18 mouse cellular contexts compared by ENCODE assay signal in genomic region chr8:93958402-93958801, GRCm38 (mm10). TPM values are rescaled to one million over a fixed set of nuclear protein-coding genes. Genes with fewer than 3 reads are reported as not detected.
DNase-seq lines count a peak whose midpoint lies in the region; TF ChIP-seq lines count a peak whose summit lies in the region.
"Had no signal": no experiment of that assay in that cellular context is flagged by ENCODE, and none has a peak within 500 bp of the region (broad histone marks: within the 10 kb centered on the region; RNA-seq: fewer than 3 reads in every experiment).

No protein-coding gene starts in this region.

- H3K4me3 ChIP-seq in liver, adult 2 months (ENCODE audit: insufficient read depth, low read depth, low read length) = no peak overlapping the region
- H3K4me3 ChIP-seq: liver, embryonic 12.5 days; midbrain, embryonic 10.5 days; myocyte; neural tube, embryonic 15.5 days had no signal

- H3K79me2 ChIP-seq in liver, adult 2 months (ENCODE audit: control insufficient read depth, insufficient read depth, low read length) = no peaks in the 10 kb centered on the region

- no peaks in the 10 kb centered on the region for H3K36me3 ChIP-seq in liver, adult 2 months (ENCODE audit: control insufficient read depth, insufficient read depth, low read length)
- H3K36me3 ChIP-seq: liver, embryonic 12.5 days had no signal

- no peaks in the 10 kb centered on the region for H3K27me3 ChIP-seq in liver, adult 2 months (ENCODE audit: control insufficient read depth, insufficient read depth, low read length)
- H3K27me3 ChIP-seq: liver, embryonic 12.5 days; neural tube, embryonic 15.5 days had no signal

- 67% methylated on average over 9 of the region's 9 CpGs for WGBS in liver, adult 2 months

- H3K27ac ChIP-seq in liver, adult 2 months (replicated peaks; ENCODE audit: insufficient read depth, low read depth, low read length) = no peak overlapping the region
- H3K27ac ChIP-seq: liver, embryonic 12.5 days; midbrain, embryonic 10.5 days; neural tube, embryonic 15.5 days had no signal

- H3K9ac ChIP-seq in liver, adult 2 months (ENCODE audit: low read depth, low read length) = no peak overlapping the region
- H3K9ac ChIP-seq: liver, embryonic 12.5 days; lung, embryonic 14.5 days; neural tube, embryonic 15.5 days had no signal

- TF ChIP-seq CTCF in liver, adult 2 months (IDR thresholded peaks at IDR 0.05; ENCODE audit: low read depth, low read length) = no peak

- no peaks in the 10 kb centered on the region for H3K4me1 ChIP-seq in liver, adult 2 months (ENCODE audit: control insufficient read depth, insufficient read depth, low read length)
- H3K4me1 ChIP-seq: liver, embryonic 12.5 days; midbrain, embryonic 10.5 days; neural tube, embryonic 15.5 days had no signal

- peak; percentile 38 to 42 for DNase-seq in heart, adult 18-20 months
- no peak for DNase-seq in heart, adult 11 months
- peak; percentile 60 for DNase-seq in kidney, adult 11 months
- DNase-seq in kidney, postnatal 10 days = no peak
- peak; percentile 62 for DNase-seq in liver, adult 2 months (ENCODE audit: extremely low read depth, low read depth, low spot score)
- no peak for DNase-seq in liver
- DNase-seq in embryo, embryonic 10 days (ENCODE audit: low spot score) = no peak
- DNase-seq: adrenal gland, postnatal 36 days; cerebellum, postnatal 25 days; gastrocnemius, postnatal 10 days; left cerebral cortex, postnatal 4 days; lung, embryonic 14.5 days; lung, postnatal 4 days; thymus, postnatal 36 days had no signal

- TF ChIP-seq POLR2A in liver, adult 2 months (IDR thresholded peaks at IDR 0.05; ENCODE audit: extremely low read depth, insufficient read depth, low read length) = no peak

RNA-seq across cellular contexts. Expression of gene Amfr, which starts 54.2 kb away (rescaled TPM):
- total RNA-seq in heart, adult 18-20 months (2021) = 100 to 1,000 TPM; 130 to 155 TPM
- 239 and 281 TPM in 2 replicates for total RNA-seq in liver, adult 2 months (2014; rRNA removed)
- 263 and 284 TPM in 2 replicates for polyA plus RNA-seq in liver, adult 2 months (2012; rRNA removed)

Comparison
In these comparisons a context has a peak if more than half of its experiments do, and no peak if none do; other contexts are left out.
1. DNase-seq: peak in heart, adult 18-20 months (2 of 2), kidney, adult 11 months (single experiment) and liver, adult 2 months (single experiment); none in heart, adult 11 months (single experiment), kidney, postnatal 10 days (single experiment), liver (single experiment) and embryo, embryonic 10 days (single experiment).